Mouse (Mus musculus) embryonic facial prominence, embryonic 14.5 days (tissue): ENCODE measurements at regions not wholly inside any gene's neighbourhood (a gene's known extent, or its start where the extent isn't known, plus 50 kb on each side); places are given as distances from the start of the nearest gene placed in this dataset.

Source experiments
- ATAC-seq: fragments of 200-750 bp; cut with Nextera tagmentation; 2 replicates; pipeline ENCODE4 v1.8.0; 2017; ENCODE audit warnings: low read depth, moderate number of reproducible peaks, moderate TSS enrichment
- DNase-seq: peaks from one replicate; pipeline ENCODE4 v3.0.0-alpha.2; 2015; ENCODE audit warnings: low spot score
- H3K27ac ChIP-seq: fragments of 300-500 bp; sonication (generic); replicated peaks from 2 replicates; pipeline ENCODE4 v1.5.1; 2014; ENCODE audit warnings: low read depth, mild to moderate bottlenecking, low read length, moderate library complexity
- H3K27me3 ChIP-seq: fragments of 300-500 bp; sonication (generic); replicated peaks from 2 replicates; pipeline ENCODE4 v1.6.1; 2014; ENCODE audit warnings: low read length; ENCODE audit not compliant: control insufficient read depth, insufficient read depth
- H3K36me3 ChIP-seq: fragments of 300-500 bp; sonication (generic); 2 replicates; pipeline ENCODE4 v1.6.1; 2014; ENCODE audit warnings: low read length, mixed read lengths; ENCODE audit not compliant: control insufficient read depth, insufficient read depth
- H3K4me1 ChIP-seq: fragments of 300-500 bp; sonication (generic); 2 replicates; pipeline ENCODE4 v1.6.1; 2014; ENCODE audit warnings: antibody characterized with exemption, low read length; ENCODE audit not compliant: control insufficient read depth, insufficient read depth
- H3K4me2 ChIP-seq: fragments of 300-500 bp; sonication (generic); 2 replicates; pipeline ENCODE4 v1.6.1; 2014; ENCODE audit warnings: low read depth, mild to moderate bottlenecking, low read length, moderate library complexity, mixed read lengths
- H3K4me3 ChIP-seq: fragments of 300-500 bp; sonication (generic); 2 replicates; pipeline ENCODE4 v1.5.1; 2014; ENCODE audit warnings: low read depth, mild to moderate bottlenecking, low read length
- H3K9ac ChIP-seq: fragments of 300-500 bp; sonication (generic); 2 replicates; pipeline ENCODE4 v1.6.1; 2014; ENCODE audit warnings: low read depth, mild to moderate bottlenecking, low read length, moderate library complexity, mixed read lengths
- H3K9me3 ChIP-seq: fragments of 300-500 bp; sonication (generic); 2 replicates; pipeline ENCODE4 v1.6.1; 2016; ENCODE audit warnings: low read length; ENCODE audit not compliant: control insufficient read depth
- WGBS: fragments of 180-500 bp; shearing (Covaris S2); extraction: QIAGEN DNeasy Blood & Tissue Kit; methylation state at CpG from one replicate; pipeline ENCODE4 v1.1.7; 2014; 5-methylcytosine and 5-hydroxymethylcytosine counted together

DNA sequence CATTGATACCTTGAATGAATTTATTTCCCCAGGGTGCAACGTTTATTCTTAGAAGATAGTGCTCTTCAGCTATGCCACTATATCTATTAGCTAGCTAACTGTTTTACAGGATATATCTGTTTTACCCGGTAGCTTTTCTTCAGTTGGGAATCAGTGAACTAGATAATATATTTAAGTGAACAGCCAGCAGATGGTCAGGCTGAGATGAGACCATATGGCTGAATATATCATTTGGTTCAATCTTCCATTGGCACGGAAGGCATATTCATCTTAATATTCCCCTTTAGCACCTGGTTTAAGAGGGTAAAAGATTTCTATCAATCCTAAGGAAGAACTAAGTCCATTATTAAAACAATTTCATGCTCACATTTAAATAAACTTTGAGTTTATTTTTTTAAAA is 62.6 kb upstream of the Aldoart1 start:
- DNase-seq (no peak), ATAC-seq (no peak)
- no peak overlapping the region for H3K9ac ChIP-seq
- no peaks in the 10 kb centered on the region for H3K4me1 ChIP-seq
- H3K4me3 ChIP-seq = no peak overlapping the region
- no peak overlapping the region for H3K27ac ChIP-seq
- H3K36me3 ChIP-seq = no peaks in the 10 kb centered on the region
- H3K27me3 ChIP-seq = no peaks in the 10 kb centered on the region
- 80% methylated on average over 3 of the region's 3 CpGs for WGBS
- no peak overlapping the region for H3K4me2 ChIP-seq
- H3K9me3 ChIP-seq = no peaks in the 10 kb centered on the region
